Mouse (Mus musculus) cerebellum, adult 11 months (tissue): ENCODE data around the gene Rc3h1.
"Not testable (repeated sequence)": the region's sequence is repeated elsewhere in the genome, so short reads cannot be mapped to it uniquely, and the experiment has no call there.

Experiments used
- DNase-seq: peaks from one replicate; pipeline ENCODE4 v3.0.0; 2022

Rc3h1 gene

GRCm38 (mm10) chr1:160967268-160967667, 61.0 kb downstream of the Rc3h1 start:
- DNase-seq = no peak

- DNase-seq = no peak
Measured at GRCm38 (mm10) chr1:160968643-160969042, 62.4 kb downstream of the Rc3h1 start.

- DNase-seq = no peak
Measured at GRCm38 (mm10) chr1:160978071-160978735, 72.0 kb downstream of the Rc3h1 start, which contains the start of gene Serpinc1. Gene Serpinc1 (plus strand): TSS chr1:160978585.

GRCm38 (mm10) chr1:160980021-160980420, 73.8 kb downstream of the Rc3h1 start:
- DNase-seq = no peak

GRCm38 (mm10) chr1:160980537-160981234, 74.5 kb downstream of the Rc3h1 start:
- DNase-seq = no peak

- no peak for DNase-seq
Measured at GRCm38 (mm10) chr1:160981337-160981736, 75.1 kb downstream of the Rc3h1 start.

- DNase-seq = no peak
Measured at GRCm38 (mm10) chr1:160982887-160983286, 76.7 kb downstream of the Rc3h1 start.

- DNase-seq = not testable (repeated sequence)
Measured at GRCm38 (mm10) chr1:160984731-160985130, 78.5 kb downstream of the Rc3h1 start.

- DNase-seq = no peak
Measured at GRCm38 (mm10) chr1:160985477-160985876, 79.3 kb downstream of the Rc3h1 start.

GRCm38 (mm10) chr1:160986881-160987635, 80.8 kb downstream of the Rc3h1 start:
- no peak for DNase-seq

- DNase-seq = no peak
Measured at GRCm38 (mm10) chr1:160989395-160989794, 83.2 kb downstream of the Rc3h1 start.

GRCm38 (mm10) chr1:160993851-160994250, 87.6 kb downstream of the Rc3h1 start:
- DNase-seq = no peak

- DNase-seq = no peak
Measured at GRCm38 (mm10) chr1:161004942-161005341, 98.7 kb downstream of the Rc3h1 start.

- DNase-seq = no peak
Measured at GRCm38 (mm10) chr1:161005526-161005925, 99.3 kb downstream of the Rc3h1 start.

- DNase-seq = no peak
Measured at GRCm38 (mm10) chr1:161006471-161006870, 100.3 kb downstream of the Rc3h1 start.

- no peak for DNase-seq
Measured at GRCm38 (mm10) chr1:161008038-161008437, 101.8 kb downstream of the Rc3h1 start.

GRCm38 (mm10) chr1:161010436-161010835, 104.2 kb downstream of the Rc3h1 start:
- no peak for DNase-seq

- DNase-seq = no peak
Measured at GRCm38 (mm10) chr1:161016378-161016777, 110.2 kb downstream of the Rc3h1 start.

GRCm38 (mm10) chr1:161020051-161020450, 113.8 kb downstream of the Rc3h1 start:
- no peak for DNase-seq
